Mouse (Mus musculus) liver, postnatal 0 days (tissue): ENCODE measurements around the gene Fbxw24.
"Not testable (repeated sequence)": the region's sequence is repeated elsewhere in the genome, so short reads cannot be mapped to it uniquely, and the experiment has no call there.

Experiments
- CTCF ChIP-seq: sonication (generic); IDR thresholded peaks from 2 replicates; pipeline ENCODE4 v1.5.1; 2016; ENCODE audit warnings: antibody characterized with exemption, low read depth
- EP300 ChIP-seq: IDR thresholded peaks from 2 replicates; pipeline ENCODE4 v1.6.1; 2016; ENCODE audit warnings: antibody characterized with exemption, low read depth, mild to moderate bottlenecking

- TF ChIP-seq CTCF, EP300: not testable (repeated sequence)
Measured at GRCm38 (mm10) chr9:109664552-109664951, 38.7 kb upstream of the Fbxw24 start, which contains the start of gene Fbxw25.
